Mouse (Mus musculus): ENCODE measurements around the gene Aunip.
A peak's percentile ranks its signal among the peaks of the same experiment; 100 is the strongest.

The Aunip gene

GRCm38 (mm10) chr4:134510845-134511411, at the start of gene Aunip:
Gene Aunip (plus strand): TSS chr4:134510999.
- DNase-seq (ENCODE audit: low spot score) = peak; percentile 98

- DNase-seq (ENCODE audit: low spot score) = no peak
Observed at GRCm38 (mm10) chr4:134461252-134461651, 49.5 kb upstream of the Aunip start.

GRCm38 (mm10) chr4:134465789-134466188, 45.0 kb upstream of the Aunip start:
- DNase-seq (ENCODE audit: low spot score) = no peak

- DNase-seq (ENCODE audit: low spot score) = no peak
Observed at GRCm38 (mm10) chr4:134466381-134467262, 44.2 kb upstream of the Aunip start.

GRCm38 (mm10) chr4:134467435-134468214, 43.2 kb upstream of the Aunip start:
- DNase-seq (ENCODE audit: low spot score) = peak; percentile 85

- DNase-seq (ENCODE audit: low spot score) = peak; percentile 98
Observed at GRCm38 (mm10) chr4:134468215-134468575, 42.6 kb upstream of the Aunip start, which contains the start of gene Stmn1. Gene Stmn1 (plus strand): TSS chr4:134468320.

- peak; percentile 91 for DNase-seq (ENCODE audit: low spot score)
Observed at GRCm38 (mm10) chr4:134468578-134469266, 42.1 kb upstream of the Aunip start.

GRCm38 (mm10) chr4:134469341-134469796, 41.4 kb upstream of the Aunip start:
- no peak for DNase-seq (ENCODE audit: low spot score)

GRCm38 (mm10) chr4:134469985-134470384, 40.8 kb upstream of the Aunip start:
- no peak for DNase-seq (ENCODE audit: low spot score)

- no peak for DNase-seq (ENCODE audit: low spot score)
Observed at GRCm38 (mm10) chr4:134471469-134471868, 39.3 kb upstream of the Aunip start.

- DNase-seq (ENCODE audit: low spot score) = no peak
Observed at GRCm38 (mm10) chr4:134473764-134474163, 37.0 kb upstream of the Aunip start.

GRCm38 (mm10) chr4:134474240-134474639, 36.6 kb upstream of the Aunip start:
- DNase-seq (ENCODE audit: low spot score) = no peak

GRCm38 (mm10) chr4:134476899-134477298, 33.9 kb upstream of the Aunip start:
- no peak for DNase-seq (ENCODE audit: low spot score)

- peak; percentile 89 for DNase-seq (ENCODE audit: low spot score)
Observed at GRCm38 (mm10) chr4:134478031-134478430, 32.8 kb upstream of the Aunip start.

GRCm38 (mm10) chr4:134479839-134480238, 31.0 kb upstream of the Aunip start:
- DNase-seq (ENCODE audit: low spot score) = no peak

GRCm38 (mm10) chr4:134480864-134481263, 29.9 kb upstream of the Aunip start:
- DNase-seq (ENCODE audit: low spot score) = peak; percentile 81

GRCm38 (mm10) chr4:134481270-134481669, 29.5 kb upstream of the Aunip start:
- DNase-seq (ENCODE audit: low spot score) = no peak

GRCm38 (mm10) chr4:134482442-134482841, 28.4 kb upstream of the Aunip start:
- no peak for DNase-seq (ENCODE audit: low spot score)

GRCm38 (mm10) chr4:134483078-134483688, 27.6 kb upstream of the Aunip start:
- no peak for DNase-seq (ENCODE audit: low spot score)

GRCm38 (mm10) chr4:134483696-134484095, 27.1 kb upstream of the Aunip start:
- DNase-seq (ENCODE audit: low spot score) = no peak

- DNase-seq (ENCODE audit: low spot score) = no peak
Observed at GRCm38 (mm10) chr4:134484231-134484630, 26.6 kb upstream of the Aunip start.
